Mouse (Mus musculus): ENCODE measurements at regions not wholly inside any gene's neighbourhood (a gene's known extent, or its start where the extent isn't known, plus 50 kb on each side); places are given as distances from the start of the nearest gene placed in this dataset.
A peak's percentile ranks its signal among the peaks of the same experiment; 100 is the strongest.
"Not testable (repeated sequence)": the region's sequence is repeated elsewhere in the genome, so short reads cannot be mapped to it uniquely, and the experiment has no call there.

GRCm38 (mm10) chr4:18620361-18620760 lies 984.9 kb upstream of the Gm12353 start:
- DNase-seq (ENCODE audit: extremely low spot score in 1 of 2, low spot score in 2 of 2): no peak
- intact Hi-C loops (cut with DNase I): no loop called here

- no peak for DNase-seq (ENCODE audit: extremely low spot score in 1 of 2, low spot score in 2 of 2)
- intact Hi-C loops (cut with DNase I): no loop called here
Measured at GRCm38 (mm10) chr4:18639035-18639434, 966.2 kb upstream of the Gm12353 start.

- intact Hi-C loops (cut with DNase I): loop anchor here (5.0 kb wide), 1 partner anchor 787 kb away; no protein-coding TSS in a partner anchor
- peak; percentile 5 to 31 for DNase-seq (ENCODE audit: extremely low spot score in 1 of 2, low spot score in 2 of 2)
Measured at GRCm38 (mm10) chr4:18649153-18649552, 956.1 kb upstream of the Gm12353 start.

- intact Hi-C loops (cut with DNase I): no loop called here
- no peak for DNase-seq (ENCODE audit: extremely low spot score in 1 of 2, low spot score in 2 of 2)
Measured at GRCm38 (mm10) chr4:18685891-18686544, 919.2 kb upstream of the Gm12353 start.

- no peak for DNase-seq (ENCODE audit: extremely low spot score in 1 of 2, low spot score in 2 of 2)
Measured at GRCm38 (mm10) chr4:18694076-18694475, 911.2 kb upstream of the Gm12353 start.

GRCm38 (mm10) chr4:18696246-18696645 lies 909.0 kb upstream of the Gm12353 start:
- DNase-seq (ENCODE audit: extremely low spot score in 1 of 2, low spot score in 2 of 2): no peak
- intact Hi-C loops (cut with DNase I): no loop called here

More at GRCm38 (mm10) chr4:18694076-18694475, 911.2 kb upstream of the Gm12353 start:
- intact Hi-C loops (cut with DNase I): no loop called here

- intact Hi-C loops (cut with DNase I): no loop called here
Measured at GRCm38 (mm10) chr4:18744241-18744640, 861.0 kb upstream of the Gm12353 start.

GRCm38 (mm10) chr4:18788398-18788797 lies 816.9 kb upstream of the Gm12353 start:
- DNase-seq (ENCODE audit: extremely low spot score in 1 of 2, low spot score in 2 of 2): no peak
- intact Hi-C loops (cut with DNase I): no loop called here

More at GRCm38 (mm10) chr4:18744241-18744640, 861.0 kb upstream of the Gm12353 start:
- no peak for DNase-seq (ENCODE audit: extremely low spot score in 1 of 2, low spot score in 2 of 2)

GRCm38 (mm10) chr4:18795740-18796394 lies 809.4 kb upstream of the Gm12353 start:
- intact Hi-C loops (cut with DNase I): no loop called here
- DNase-seq (ENCODE audit: extremely low spot score in 1 of 2, low spot score in 2 of 2): no peak

GRCm38 (mm10) chr4:18796395-18796740 lies 808.9 kb upstream of the Gm12353 start:
- intact Hi-C loops (cut with DNase I): no loop called here
- no peak for DNase-seq (ENCODE audit: extremely low spot score in 1 of 2, low spot score in 2 of 2)

- DNase-seq (ENCODE audit: extremely low spot score in 1 of 2, low spot score in 2 of 2); intact Hi-C loops (cut with DNase I): not testable (repeated sequence)
Measured at GRCm38 (mm10) chr4:18803109-18803508, 802.1 kb upstream of the Gm12353 start.
